Mouse (Mus musculus) C2C12 (cell line): ENCODE measurements around the gene Mmp25. TPM values are rescaled to one million over a fixed set of nuclear protein-coding genes. Genes with fewer than 3 reads are reported as not detected.

ENCODE experiments used
- H3K27me3 ChIP-seq: one replicate; pipeline ENCODE4 v1.6.1; 2011; ENCODE audit not compliant: control insufficient read depth, insufficient read depth, insufficient read length
- H3K36me3 ChIP-seq: one replicate; pipeline ENCODE4 v1.6.1; 2011; ENCODE audit not compliant: control insufficient read depth, insufficient read depth
- H3K4me3 ChIP-seq: one replicate; pipeline ENCODE4 v1.5.1; 2011; ENCODE audit warnings: mild to moderate bottlenecking, control low read depth; ENCODE audit not compliant: poor library complexity, insufficient read depth, severe bottlenecking
- H3K79me2 ChIP-seq: one replicate; pipeline ENCODE4 v1.6.1; 2011; ENCODE audit not compliant: control insufficient read depth, insufficient read depth
- H3K79me3 ChIP-seq: one replicate; pipeline ENCODE4 v1.6.1; 2011; ENCODE audit warnings: low read depth, control low read depth
- H3ac ChIP-seq: one replicate; pipeline ENCODE3; 2011; ENCODE audit warnings: low read depth; ENCODE audit not compliant: control insufficient read depth, insufficient read length
- CEBPB ChIP-seq: IDR thresholded peaks from one replicate; pipeline ENCODE4 v1.6.1; 2011; ENCODE audit warnings: low read depth, mild to moderate bottlenecking, control low read depth, moderate library complexity
- CTCF ChIP-seq: IDR thresholded peaks from one replicate; pipeline ENCODE4 v1.5.1; 2011; ENCODE audit not compliant: control insufficient read depth, insufficient read depth, insufficient read length
- FOSL1 ChIP-seq: IDR thresholded peaks from one replicate; pipeline ENCODE4 v1.8.0; 2011; ENCODE audit warnings: mild to moderate bottlenecking, low read length; ENCODE audit not compliant: poor library complexity, insufficient read depth, severe bottlenecking
- MAX ChIP-seq: IDR thresholded peaks from one replicate; pipeline ENCODE4 v1.6.1; 2011; ENCODE audit warnings: mild to moderate bottlenecking, control low read depth
- MYOD1 ChIP-seq: IDR thresholded peaks from one replicate; pipeline ENCODE4 v1.6.1; 2011; ENCODE audit warnings: low read depth; ENCODE audit not compliant: control insufficient read depth, insufficient read length
- MYOG ChIP-seq: IDR thresholded peaks from one replicate; pipeline ENCODE4 v1.6.1; 2011; ENCODE audit not compliant: control insufficient read depth, insufficient read length; ENCODE audit errors: extremely low read depth
- USF1 ChIP-seq: IDR thresholded peaks from one replicate; pipeline ENCODE4 v1.6.1; 2011; ENCODE audit warnings: low read depth, mild to moderate bottlenecking, control low read depth, moderate library complexity
- long read RNA-seq, 2 experiments: library from polyadenylated mRNA; unstranded; transcript quantifications; one replicate each; pipeline ENCODE4 v2.0.0; 2019 to 2020
- polyA plus RNA-seq: library from polyadenylated mRNA; unstranded; fragments of >200 nt; fragmentation: generic; extraction: Trizol; gene quantifications from one replicate; pipeline ENCODE4 v1.2.1, GENCODE M21; 2012; ENCODE audit warnings: missing spikeins

Mmp25 gene
- polyA plus RNA-seq = 0.01 TPM
- long read RNA-seq, experiment 1 = 0 reads
- long read RNA-seq, experiment 2 = 0 reads

DNA sequence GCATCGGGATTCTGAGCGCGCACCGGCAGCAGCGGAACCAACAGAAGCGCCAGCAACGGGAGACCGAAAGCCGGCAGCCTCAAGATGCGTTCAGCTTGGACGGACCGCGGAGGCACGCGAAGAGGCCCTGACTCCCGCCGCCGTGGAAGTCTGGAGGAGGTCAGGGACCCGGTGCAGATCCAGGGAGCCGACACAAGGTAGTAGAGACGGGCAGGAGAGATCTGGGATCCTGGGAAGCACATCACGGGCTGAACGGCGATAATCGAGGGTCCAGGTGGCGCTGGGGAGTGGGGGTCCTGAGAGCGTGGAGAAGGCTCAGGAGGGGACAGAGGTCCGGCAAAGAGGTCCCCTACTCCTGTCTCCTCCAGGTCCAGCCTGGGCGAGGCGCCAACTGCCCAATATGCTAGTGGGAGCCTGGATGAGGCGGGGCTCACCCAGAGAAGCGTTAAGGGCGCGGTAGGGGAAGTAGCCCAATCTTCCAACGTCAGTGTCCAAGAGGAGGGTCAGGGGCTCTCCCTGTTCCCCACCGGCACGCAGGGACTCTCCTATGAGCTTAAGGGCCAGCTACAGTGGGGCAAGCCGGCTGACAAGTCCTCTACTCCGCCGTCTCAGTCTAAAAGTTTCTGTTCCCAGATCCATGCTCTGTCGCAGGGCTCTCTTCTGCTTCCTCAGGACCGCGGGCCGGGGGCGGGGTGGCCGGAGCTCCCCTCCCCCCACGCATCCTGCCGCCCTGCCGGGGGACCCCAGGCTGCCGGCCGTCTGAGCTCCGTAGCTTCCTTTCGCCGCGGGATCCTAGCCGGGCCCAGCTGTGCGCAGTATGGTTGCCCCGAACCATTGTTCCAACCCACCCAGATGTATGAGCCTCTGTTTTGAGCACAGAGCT, at the start of gene Mmp25:
TSS of gene Mmp25 (minus strand) at position 665 of the 883 bp plus-strand sequence.
- Histone ChIP-seq H3K4me3 (no peak within 1 kb of the TSS), H3K27me3 (peaks cover 27% of the 10 kb centered on the region), H3ac (no peak within 1 kb of the TSS), H3K36me3 (no peaks in the 10 kb centered on the region), H3K79me3 (no peaks in the 10 kb centered on the region), H3K79me2 (no peaks in the 10 kb centered on the region)
- TF ChIP-seq CTCF = no peak
- no peak for TF ChIP-seq MYOG
- TF ChIP-seq MAX = no peak
- no peak for TF ChIP-seq FOSL1
- no peak for TF ChIP-seq CEBPB
- TF ChIP-seq MYOD1 = no peak
- no peak for TF ChIP-seq USF1

DNA sequence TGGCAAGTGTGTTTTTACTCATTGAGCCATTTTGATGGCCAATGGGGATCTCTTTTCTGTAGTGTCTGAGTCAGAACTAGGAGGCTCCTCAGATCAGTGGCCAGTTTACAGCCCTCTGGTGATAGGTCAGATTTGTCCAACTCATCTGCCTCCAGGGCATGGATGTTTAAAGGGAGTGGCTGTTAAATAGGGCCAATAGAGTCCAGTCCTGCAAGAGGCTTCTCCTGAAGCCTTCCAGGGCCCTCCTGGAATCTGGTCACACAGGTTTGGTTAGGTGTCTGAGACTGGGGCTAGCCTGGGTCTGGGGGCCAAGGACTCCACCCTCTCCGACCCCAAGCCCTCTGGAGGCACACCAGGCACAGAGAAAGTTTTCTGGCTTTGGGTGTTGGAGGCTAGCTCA, 49.4 kb upstream of the Mmp25 start:
- no peak overlapping the region for H3ac ChIP-seq
- H3K27me3 ChIP-seq = no peaks in the 10 kb centered on the region
- H3K4me3 ChIP-seq = no peak overlapping the region
- no peaks in the 10 kb centered on the region for H3K79me2 ChIP-seq
- TF ChIP-seq MYOD1 = no peak
- no peak for TF ChIP-seq USF1
- H3K79me3 ChIP-seq = no peaks in the 10 kb centered on the region
- H3K36me3 ChIP-seq = no peaks in the 10 kb centered on the region

DNA sequence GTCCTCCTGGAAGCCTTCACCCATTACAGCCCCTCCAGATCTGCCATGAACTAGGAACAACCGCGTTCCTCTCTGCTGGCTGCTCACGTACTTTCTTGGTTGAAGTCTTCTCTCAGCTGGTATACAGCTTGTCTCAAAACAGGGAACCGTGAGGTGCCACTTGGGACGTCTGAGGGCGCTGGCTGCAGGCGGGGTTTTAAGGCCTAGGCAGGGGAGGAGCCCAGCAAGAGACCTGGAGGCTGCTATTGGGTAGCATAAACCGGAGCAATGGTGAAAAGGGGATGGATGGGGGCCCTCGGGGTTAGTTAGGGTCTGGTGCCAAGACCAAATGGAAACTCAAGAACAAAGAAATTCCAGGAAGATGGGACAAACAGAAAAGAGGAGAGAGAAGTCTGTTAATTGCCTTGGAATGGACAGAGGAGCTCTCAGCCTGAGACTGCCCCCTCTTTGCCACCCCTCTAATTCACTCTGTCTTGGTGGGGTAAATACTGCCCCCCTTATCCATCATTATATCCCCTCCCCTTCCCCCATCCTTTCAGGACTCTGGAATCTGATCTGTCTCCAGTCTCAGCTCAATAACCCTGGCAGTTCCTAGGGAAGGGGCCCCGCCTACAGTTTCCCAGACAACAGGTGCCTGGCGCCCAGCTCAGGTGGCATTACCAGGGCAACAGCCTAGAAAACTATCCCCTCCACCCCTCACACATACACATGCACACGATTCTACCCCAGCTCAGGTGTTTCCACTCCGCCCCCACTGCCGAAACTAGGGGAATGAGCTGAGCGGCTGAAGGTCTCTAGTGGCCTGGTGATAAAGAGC, 39.0 kb upstream of the Mmp25 start, which contains the start of gene Cldn9:
TSS of gene Cldn9 (minus strand) at position 171 of the 817 bp plus-strand sequence.
- Histone ChIP-seq H3K79me3 (no peaks in the 10 kb centered on the region), H3K79me2 (no peaks in the 10 kb centered on the region), H3K36me3 (no peaks in the 10 kb centered on the region), H3K4me3 (no peak within 1 kb of the TSS), H3K27me3 (no peaks in the 10 kb centered on the region), H3ac (no peak within 1 kb of the TSS)
- TF ChIP-seq CTCF (no peak), MYOG (no peak), MAX (no peak), USF1 (no peak), CEBPB (no peak), MYOD1 (no peak), FOSL1 (no peak)

DNA sequence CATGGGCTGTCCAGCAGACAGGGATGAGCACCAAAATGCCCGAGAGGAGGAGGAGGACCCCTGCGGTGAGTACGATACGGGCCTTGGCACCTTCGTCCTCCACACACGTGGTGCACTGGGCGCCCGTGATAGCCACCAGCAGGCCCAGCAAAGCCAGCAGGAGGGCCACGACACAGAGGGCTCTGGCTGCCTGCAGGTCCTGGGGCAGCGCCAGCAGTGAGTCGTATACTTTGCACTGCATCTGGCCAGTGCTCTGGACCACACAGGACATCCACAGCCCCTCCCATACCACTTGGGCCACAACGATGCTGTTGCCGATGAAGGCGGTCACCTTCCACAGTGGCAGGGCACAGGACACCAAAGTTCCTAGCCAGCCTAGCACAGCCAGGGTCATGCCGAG, 38.1 kb upstream of the Mmp25 start:
- Histone ChIP-seq H3ac (no peak overlapping the region), H3K27me3 (no peaks in the 10 kb centered on the region), H3K79me2 (no peaks in the 10 kb centered on the region), H3K4me3 (no peak overlapping the region), H3K79me3 (no peaks in the 10 kb centered on the region), H3K36me3 (no peaks in the 10 kb centered on the region)
- TF ChIP-seq CEBPB (no peak), USF1 (no peak), FOSL1 (no peak), MYOG (no peak)

DNA sequence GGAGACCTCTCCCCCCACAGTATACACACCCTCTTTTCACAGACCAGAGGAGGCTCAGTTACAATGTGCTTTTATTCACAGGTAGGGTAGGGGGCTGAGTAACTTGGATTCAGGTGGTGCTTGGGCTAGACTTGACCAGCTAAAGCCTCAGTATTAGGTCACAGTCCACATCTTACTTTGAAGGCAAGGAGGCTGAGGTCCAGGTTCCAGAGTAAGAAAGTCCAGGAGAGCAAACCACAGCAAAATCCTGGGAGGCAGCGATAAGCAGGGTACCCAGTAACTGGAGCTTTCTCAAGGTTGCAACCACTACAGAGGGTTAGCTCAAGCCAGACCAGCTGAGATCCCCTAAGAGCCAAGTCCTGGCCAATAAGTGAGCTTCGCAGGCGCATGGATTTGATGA, 37.5 kb upstream of the Mmp25 start:
- no peaks in the 10 kb centered on the region for H3K27me3 ChIP-seq
- H3K36me3 ChIP-seq = no peaks in the 10 kb centered on the region
- no peaks in the 10 kb centered on the region for H3K79me3 ChIP-seq
- no peaks in the 10 kb centered on the region for H3K79me2 ChIP-seq
- H3ac ChIP-seq = no peak overlapping the region
- TF ChIP-seq MYOG (no peak), CTCF (no peak), CEBPB (no peak), MAX (no peak), USF1 (no peak)
- no peak overlapping the region for H3K4me3 ChIP-seq
